28 mouse cellular contexts compared by ENCODE assay signal in the genomic region with DNA sequence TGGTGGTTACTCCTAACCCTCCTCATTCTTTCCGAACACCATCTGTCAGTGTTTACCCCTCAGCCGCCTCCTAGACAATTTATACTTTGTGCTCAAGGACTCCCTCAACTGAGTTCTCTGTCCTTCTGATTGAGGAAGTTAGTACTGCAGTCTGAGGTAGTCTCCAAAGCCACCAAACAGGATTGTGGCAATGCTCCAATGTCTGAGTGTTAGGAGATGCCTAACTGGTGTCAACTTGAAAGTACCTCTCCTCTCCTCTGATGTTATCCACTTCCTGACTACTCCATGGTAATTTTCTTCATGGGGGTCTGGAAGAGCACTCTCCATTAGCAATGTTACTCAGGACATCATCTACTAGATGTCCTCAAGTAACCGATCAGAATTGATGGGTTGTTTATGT. TPM values are rescaled to one million over a fixed set of nuclear protein-coding genes. Genes with fewer than 3 reads are reported as not detected.
DNase-seq lines count a peak whose midpoint lies in the region; ATAC-seq and TF ChIP-seq lines count a peak whose summit lies in the region.
"Had no signal": no experiment of that assay in that cellular context is flagged by ENCODE, and none has a peak within 500 bp of the region (broad histone marks: within the 10 kb centered on the region; RNA-seq: fewer than 3 reads in every experiment).

No protein-coding gene starts in this region.

- H3K79me2 ChIP-seq in MEL (ENCODE audit: control insufficient read depth, insufficient read depth, low read length, poor library complexity): no peaks in the 10 kb centered on the region

- TF ChIP-seq RAD21 in MEL (IDR thresholded peaks at IDR 0.05; ENCODE audit: low read depth, low read length): no peak

- no peaks in the 10 kb centered on the region for H3K9me3 ChIP-seq in lung, embryonic 16.5 days (ENCODE audit: control insufficient read depth, low read length)
- H3K9me3 ChIP-seq in MEL (replicated peaks; ENCODE audit: insufficient read depth, low read length): no peaks in the 10 kb centered on the region
- H3K9me3 ChIP-seq: embryonic facial prominence, embryonic 10.5 days; embryonic facial prominence, embryonic 13.5 days; forebrain, embryonic 12.5 days; forebrain, embryonic 15.5 days; hindbrain, embryonic 10.5 days; hindbrain, embryonic 13.5 days had no signal

- peak; percentile 83 for ATAC-seq in lung, embryonic 16.5 days (ENCODE audit: low read depth)
- ATAC-seq in hematopoietic stem cell, adult 5-6 weeks (replicated peaks in 1 of 2; ENCODE audit: insufficient read depth in 1 of 2, low FRiP score in 2 of 2, low TSS enrichment in 1 of 2, low read depth in 1 of 2, poor library complexity in 2 of 2, severe bottlenecking in 2 of 2): peak; percentile 30 to 64; a peak in 3 of 4 replicates
- ATAC-seq: forebrain, embryonic 15.5 days; hindbrain, postnatal 0 days; Patski had no signal

- intact Hi-C loops in left cerebral cortex, postnatal 14 days (cut with DNase I): no loop called here

- TF ChIP-seq CTCF in MEL (IDR thresholded peaks at IDR 0.05 in 2 of 3, conservative IDR thresholded peaks at IDR 0.05 in 1 of 3; ENCODE audit: control insufficient read depth in 1 of 3, insufficient read depth in 1 of 3, low read depth in 2 of 3, low read length in 3 of 3, poor library complexity in 1 of 3, severe bottlenecking in 1 of 3): no peak

- no peak for TF ChIP-seq POLR2A in MEL (IDR thresholded peaks at IDR 0.05; ENCODE audit: control insufficient read depth in 1 of 2, insufficient read depth in 1 of 2, low read depth in 1 of 2, low read length in 2 of 2, poor library complexity in 1 of 2)

- no peak overlapping the region for H3K4me3 ChIP-seq in lung, embryonic 16.5 days (ENCODE audit: low read length)
- H3K4me3 ChIP-seq in MEL (ENCODE audit: control insufficient read depth in 1 of 2, insufficient read depth in 1 of 2, low read depth in 2 of 2, low read length in 2 of 2): no peak overlapping the region
- H3K4me3 ChIP-seq: embryonic facial prominence, embryonic 10.5 days; embryonic facial prominence, embryonic 13.5 days; erythroblast, embryonic 14.5 days; forebrain, embryonic 12.5 days; forebrain, embryonic 15.5 days; hindbrain, embryonic 10.5 days; hindbrain, embryonic 13.5 days had no signal

- TF ChIP-seq EP300 in MEL (IDR thresholded peaks at IDR 0.05; ENCODE audit: low read depth in 1 of 2, low read length in 2 of 2): no peak

- H3K4me1 ChIP-seq in lung, embryonic 16.5 days (replicated peaks; ENCODE audit: control insufficient read depth, insufficient read depth, low read length): no peaks in the 10 kb centered on the region
- peaks cover 8% of the 10 kb centered on the region in 2 experiments for H3K4me1 ChIP-seq in MEL (ENCODE audit: control insufficient read depth in 1 of 2, insufficient read depth in 2 of 2, low read length in 2 of 2)
- H3K4me1 ChIP-seq: embryonic facial prominence, embryonic 10.5 days; embryonic facial prominence, embryonic 13.5 days; forebrain, embryonic 12.5 days; forebrain, embryonic 15.5 days; hindbrain, embryonic 10.5 days; hindbrain, embryonic 13.5 days had no signal

- 40% methylated on average over 3 of the region's 3 CpGs for WGBS in lung, embryonic 16.5 days

- H3K27me3 ChIP-seq in lung, embryonic 16.5 days (ENCODE audit: control insufficient read depth, insufficient read depth, low read depth, low read length): no peaks in the 10 kb centered on the region
- no peaks in the 10 kb centered on the region for H3K27me3 ChIP-seq in MEL (ENCODE audit: control insufficient read depth in 1 of 2, insufficient read depth in 2 of 2, low read length in 2 of 2)
- H3K27me3 ChIP-seq: embryonic facial prominence, embryonic 13.5 days; forebrain, embryonic 12.5 days; forebrain, embryonic 15.5 days; hindbrain, embryonic 13.5 days had no signal

- no peak overlapping the region for H3K27ac ChIP-seq in lung, embryonic 16.5 days (ENCODE audit: low read length)
- H3K27ac ChIP-seq in MEL (ENCODE audit: control insufficient read depth, low read depth, low read length): no peak overlapping the region
- H3K27ac ChIP-seq: embryonic facial prominence, embryonic 10.5 days; embryonic facial prominence, embryonic 13.5 days; forebrain, embryonic 12.5 days; forebrain, embryonic 15.5 days; hindbrain, embryonic 10.5 days; hindbrain, embryonic 13.5 days; hindbrain, postnatal 0 days had no signal

- DNase-seq in lung, postnatal 14 days: no peak
- DNase-seq in 416B (ENCODE audit: low read depth) (peak; percentile 61), MEL (ENCODE audit: low read depth, low spot score) (peak; percentile 68)
- no peak for DNase-seq in kidney, adult 18-20 months
- no peak for DNase-seq in left cerebral cortex, postnatal 14 days (ENCODE audit: low spot score in 2 of 2)
- DNase-seq in testis, postnatal 14 days (ENCODE audit: low spot score): no peak
- DNase-seq: adrenal gland, postnatal 14 days; cerebellum, adult 11 months; cerebellum, adult 2 months; cerebellum, adult 9-11 months; cerebellum, postnatal 25 days; embryo, embryonic 11 days; gastrocnemius, postnatal 25 days had no signal

- H3K4me2 ChIP-seq in lung, embryonic 16.5 days (ENCODE audit: low read depth, low read length): no peak overlapping the region
- H3K4me2 ChIP-seq: embryonic facial prominence, embryonic 13.5 days; forebrain, embryonic 12.5 days; forebrain, embryonic 15.5 days; heart, embryonic 11.5 days; hindbrain, embryonic 13.5 days had no signal

- H3K36me3 ChIP-seq in lung, embryonic 16.5 days (ENCODE audit: control insufficient read depth, insufficient read depth, low read length): no peaks in the 10 kb centered on the region
- peaks cover 0 to 10% of the 10 kb centered on the region in 2 experiments; a peak in 2 of 4 replicates for H3K36me3 ChIP-seq in MEL (ENCODE audit: control insufficient read depth in 1 of 2, insufficient read depth in 2 of 2, low read length in 2 of 2)
- H3K36me3 ChIP-seq: embryonic facial prominence, embryonic 10.5 days; embryonic facial prominence, embryonic 13.5 days; forebrain, embryonic 12.5 days; forebrain, embryonic 15.5 days; hindbrain, embryonic 10.5 days; hindbrain, embryonic 13.5 days had no signal

- no peak overlapping the region for H3K9ac ChIP-seq in lung, embryonic 16.5 days (ENCODE audit: low read length)
- H3K9ac ChIP-seq in MEL (ENCODE audit: control insufficient read depth, low read depth, low read length, poor library complexity, severe bottlenecking): no peak overlapping the region
- H3K9ac ChIP-seq: embryonic facial prominence, embryonic 13.5 days; forebrain, embryonic 12.5 days; forebrain, embryonic 15.5 days; hindbrain, embryonic 13.5 days had no signal

TF ChIP-seq in MEL, 35 proteins besides CTCF, POLR2A, EP300 and RAD21:
- no peak for TF ChIP-seq HCFC1 (IDR thresholded peaks at IDR 0.05; ENCODE audit: low read depth, low read length)
- no peak for TF ChIP-seq MAZ (IDR thresholded peaks at IDR 0.05; ENCODE audit: low read depth, low read length)
- TF ChIP-seq GABPA (IDR thresholded peaks at IDR 0.05; ENCODE audit: low read depth, low read length): no peak
- TF ChIP-seq MYB (IDR thresholded peaks at IDR 0.05; ENCODE audit: low read depth, low read length): no peak
- TF ChIP-seq TBP (IDR thresholded peaks at IDR 0.05; ENCODE audit: low read depth, low read length): no peak
- TF ChIP-seq POLR2AphosphoS5 (IDR thresholded peaks at IDR 0.05; ENCODE audit: borderline replicate concordance, low read depth, low read length): no peak

RNA-seq across cellular contexts. Expression of a gene that starts 54.9 kb away (rescaled TPM):
- polyA plus RNA-seq in lung, embryonic 16.5 days (2015; fragmentation: Nextera tagmentation; extraction: Ambion mirVana): 5.9 and 6.8 TPM in 2 replicates
- 0.81 and 1.3 TPM in 2 replicates for total RNA-seq in MEL (2012; rRNA removed)
- polyA plus RNA-seq in MEL (2012; ENCODE audit: insufficient read depth in 1 of 2, insufficient read length in 2 of 2, low read depth in 1 of 2, low replicate concordance in 2 of 2, missing spikeins in 1 of 2): 1 to 10 TPM in 1 of 2 experiments, not detected in 1; 2.8 TPM
- total RNA-seq in hematopoietic stem cell, adult 5-6 weeks (2017): 1.7 and 4.9 TPM in 2 replicates
- total RNA-seq in left cerebral cortex, postnatal 14 days (2021): 10 to 100 TPM; 29.4 to 30.5 TPM
- total RNA-seq: gastrocnemius, adult 8-10 months; gastrocnemius, postnatal 25 days; heart, adult 8-10 months; heart, postnatal 25 days had no signal
- polyA plus RNA-seq: erythroblast, embryonic 14.5 days had no signal

Comparison
In these comparisons a context has a peak if more than half of its experiments do, and no peak if none do; other contexts are left out.
1. DNase-seq: peak in 416B (single experiment) and MEL (single experiment); none in lung, postnatal 14 days (single experiment), kidney, adult 18-20 months (single experiment), left cerebral cortex, postnatal 14 days (0 of 2) and testis, postnatal 14 days (single experiment).